Mouse (Mus musculus) 3T3-L1 (cell line): ENCODE results near the gene Ppp1cc.

Source experiments
- DNase-seq: peaks from one replicate; pipeline ENCODE4 v3.0.0-alpha.2; 2015; ENCODE audit warnings: low read depth, low spot score

The Ppp1cc gene

DNA sequence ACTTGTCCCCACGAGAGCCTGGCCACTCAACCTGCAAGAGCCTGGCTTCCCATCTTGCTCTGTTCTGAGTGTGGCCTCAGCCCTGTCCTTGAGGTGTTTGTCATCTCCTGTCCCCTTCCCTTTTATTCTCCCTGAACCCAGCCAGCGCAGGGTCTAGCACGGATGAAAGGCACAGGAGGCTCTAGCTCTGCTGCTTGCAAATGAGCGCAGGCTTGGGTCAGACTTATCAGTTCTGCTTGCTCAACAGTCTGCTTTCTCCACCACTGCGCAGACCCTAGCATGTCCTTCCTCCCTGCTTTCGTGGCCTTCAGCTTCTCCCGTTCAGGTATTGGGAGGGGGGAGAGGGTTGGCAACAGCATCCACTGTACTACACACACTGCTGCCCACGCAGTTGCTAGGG lies 54.0 kb downstream of the Ppp1cc start:
- no peak for DNase-seq

DNA sequence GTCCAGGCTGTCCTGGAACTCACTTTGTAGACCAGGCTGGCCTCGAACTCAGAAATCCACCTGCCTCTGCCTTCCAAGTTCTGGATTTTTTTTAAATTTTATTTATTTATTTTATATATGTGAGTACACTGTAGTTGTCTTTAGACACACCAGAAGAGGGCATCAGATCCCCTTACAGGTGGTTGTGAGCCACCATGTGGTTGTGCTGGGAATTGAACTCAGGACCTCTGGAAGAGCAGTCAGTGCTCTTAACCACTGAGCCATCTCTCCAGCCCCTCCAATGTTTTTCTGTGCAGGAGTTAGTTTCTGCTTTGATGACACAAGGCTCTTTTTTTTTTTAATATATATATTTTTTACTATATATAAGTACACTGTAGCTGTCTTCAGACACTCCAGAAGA lies 54.7 kb downstream of the Ppp1cc start:
- peak; percentile 14 for DNase-seq

DNA sequence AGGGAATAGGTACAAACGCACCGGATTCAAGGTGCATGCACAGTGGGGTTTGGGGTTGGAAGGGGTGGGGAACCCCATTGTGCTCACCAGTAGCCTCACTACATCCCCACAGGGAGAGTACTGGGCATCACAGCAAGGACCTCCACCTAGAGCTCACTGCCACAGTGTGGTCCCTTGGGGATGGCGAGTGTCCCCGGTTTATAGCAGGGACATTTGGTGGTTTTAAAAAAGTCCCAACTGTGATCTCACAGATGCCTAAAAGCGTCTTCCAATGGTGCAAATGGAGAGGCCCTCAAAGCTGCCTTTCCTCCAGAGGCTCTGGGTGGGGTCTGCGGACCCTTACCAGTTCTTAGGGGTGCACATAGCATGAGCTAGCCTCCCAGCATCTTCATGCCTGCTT lies 55.8 kb downstream of the Ppp1cc start:
- no peak for DNase-seq

GRCm38 (mm10) chr5:122217636-122218035 lies 59.6 kb downstream of the Ppp1cc start:
- DNase-seq: no peak

- DNase-seq: no peak
Measured at GRCm38 (mm10) chr5:122218109-122218905, 60.2 kb downstream of the Ppp1cc start.

GRCm38 (mm10) chr5:122218928-122219327 lies 60.9 kb downstream of the Ppp1cc start:
- no peak for DNase-seq

- no peak for DNase-seq
Measured at GRCm38 (mm10) chr5:122219655-122220629, 61.9 kb downstream of the Ppp1cc start.

DNA sequence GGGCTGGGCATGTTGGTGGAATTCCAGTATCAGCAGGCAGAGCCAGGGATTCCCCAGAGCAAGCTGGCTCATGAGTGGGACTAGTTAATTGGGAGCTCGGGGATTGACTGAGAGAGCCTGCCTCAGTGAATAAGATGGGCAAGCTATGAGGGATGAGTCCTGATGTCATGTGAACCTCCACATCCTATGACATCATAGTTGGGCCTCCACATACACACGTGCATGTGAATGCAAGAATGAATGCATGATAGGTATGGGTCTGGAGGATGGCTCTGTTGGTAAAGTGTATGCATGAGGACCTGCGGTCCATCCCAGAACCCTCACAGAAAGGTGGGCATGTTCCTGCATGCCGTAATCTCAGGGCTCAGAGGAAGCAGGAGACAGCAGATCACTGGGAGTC lies 63.0 kb downstream of the Ppp1cc start:
- DNase-seq: no peak

DNA sequence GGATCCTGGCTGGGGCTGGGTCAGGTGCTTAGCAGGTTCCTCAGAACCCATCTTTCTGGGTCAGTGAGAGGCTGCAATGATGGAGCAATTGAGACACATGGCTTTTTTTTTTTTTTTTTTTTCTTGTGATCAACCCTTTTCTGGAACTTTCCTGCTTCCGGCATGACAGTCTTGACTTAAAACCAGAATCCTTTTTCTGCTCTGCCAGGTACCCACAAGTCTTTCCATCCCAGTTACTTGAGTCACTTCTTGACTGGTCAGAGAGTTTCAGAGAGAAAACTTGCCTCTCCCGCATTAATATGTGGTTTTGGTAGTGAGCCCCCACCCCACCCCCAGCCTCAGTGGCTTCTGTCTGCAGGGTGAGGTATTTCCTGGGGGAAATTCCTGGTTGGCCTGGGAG lies 66.2 kb downstream of the Ppp1cc start:
- no peak for DNase-seq
